Mouse (Mus musculus): ENCODE measurements around the gene Srp14. TPM values are rescaled to one million over a fixed set of nuclear protein-coding genes. Genes with fewer than 3 reads are reported as not detected.

Gene Srp14
- total and polyA plus RNA-seq, 2 experiments from 2014 or later: 141 to 210 TPM

DNA sequence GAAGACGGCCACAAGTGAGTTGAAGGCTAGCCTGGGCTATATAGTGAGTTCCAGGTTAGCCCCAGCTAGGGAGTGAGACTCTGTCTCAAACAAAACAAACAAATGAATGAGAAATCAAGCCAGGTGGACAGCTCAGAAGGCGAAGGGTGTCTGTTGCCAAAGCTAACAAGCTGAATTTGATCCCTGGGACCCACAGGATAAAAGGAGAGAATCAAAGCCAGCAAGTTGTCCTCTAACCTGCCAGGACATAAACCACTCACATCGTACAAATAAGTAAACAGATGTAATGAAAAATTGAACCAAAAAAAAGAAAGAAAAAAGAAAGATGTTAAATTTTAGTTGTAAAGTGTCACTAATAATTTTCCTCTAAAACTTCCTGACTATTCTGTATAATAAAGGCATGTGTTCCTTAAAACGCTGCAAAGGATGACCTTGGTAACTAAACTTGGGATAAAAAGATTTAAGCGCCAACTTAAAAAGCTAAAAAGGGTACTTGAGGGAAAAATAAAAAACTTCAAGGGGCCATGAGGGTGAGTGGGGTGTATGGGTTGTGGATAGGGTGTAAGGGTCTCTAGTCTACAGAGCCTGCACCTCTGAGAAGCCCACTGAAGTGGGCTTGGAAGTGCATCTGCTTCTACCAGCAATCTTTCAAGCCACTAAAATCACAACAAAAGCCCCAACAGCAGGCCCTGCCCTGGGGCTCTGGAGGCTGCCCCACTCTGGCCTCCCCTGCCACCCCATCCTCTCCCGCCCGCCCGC lies 30.4 kb upstream of the Srp14 start:
- 0 out of 2 replicates have a peak overlapping the region, but pooled peaks have one; percentile 22 for H3K9ac ChIP-seq (replicated peaks; ENCODE audit: low read depth, low read length)
- ATAC-seq (ENCODE audit: insufficient read depth, low read depth): no peak
- no peak overlapping the region for H3K4me3 ChIP-seq (ENCODE audit: low read depth, low read length)

DNA sequence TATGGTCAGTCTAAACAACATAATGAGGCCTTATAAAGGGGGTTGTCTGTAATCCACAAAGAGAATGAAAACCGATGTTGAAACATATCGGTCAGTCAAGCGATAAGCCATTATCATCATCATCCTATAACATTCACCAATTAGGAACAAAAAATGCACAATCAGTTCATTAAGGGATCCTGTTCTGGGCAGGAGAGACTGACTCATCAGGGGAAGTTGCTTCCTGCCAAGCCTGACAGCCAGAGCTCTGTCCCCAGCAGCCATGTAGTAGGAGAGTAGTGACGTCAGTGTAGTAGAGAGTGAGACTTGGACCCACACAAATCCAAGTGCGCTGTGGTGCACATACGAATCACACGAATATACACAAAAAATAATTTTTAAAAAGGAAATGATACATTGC lies 27.6 kb upstream of the Srp14 start:
- TF ChIP-seq CTCF (IDR thresholded peaks at IDR 0.05; ENCODE audit: low read depth) (no peak), EP300 (IDR thresholded peaks at IDR 0.05; ENCODE audit: low read depth) (no peak)
- 63% methylated on average over 7 of the region's 7 CpGs for WGBS
- H3K9me3 ChIP-seq (replicated peaks; ENCODE audit: control insufficient read depth, low read length): no peaks in the 10 kb centered on the region
- H3K4me2 ChIP-seq (ENCODE audit: low read depth, low read length): no peak overlapping the region
- H3K4me1 ChIP-seq (ENCODE audit: control insufficient read depth, insufficient read depth): 0 out of 2 replicates have a peak, but pooled peaks cover 9% of the 10 kb centered on the region
- H3K9ac ChIP-seq (replicated peaks; ENCODE audit: low read depth, low read length): no peak overlapping the region
- ATAC-seq (ENCODE audit: insufficient read depth, low read depth): no peak
- no peak overlapping the region for H3K4me3 ChIP-seq (ENCODE audit: low read depth, low read length)
- no peaks in the 10 kb centered on the region for H3K27me3 ChIP-seq (ENCODE audit: control insufficient read depth, insufficient read depth, low read length)
- no peak for DNase-seq (ENCODE audit: low spot score)
- H3K27ac ChIP-seq (ENCODE audit: low read depth): no peak overlapping the region
- H3K36me3 ChIP-seq (replicated peaks; ENCODE audit: control insufficient read depth, insufficient read depth, low read length): no peaks in the 10 kb centered on the region

More for the DNA sequence above, 30.4 kb upstream of the Srp14 start:
- no peak for DNase-seq (ENCODE audit: low spot score)
- WGBS: 74% methylated on average over 8 of the region's 8 CpGs
- Histone ChIP-seq H3K27me3 (ENCODE audit: control insufficient read depth, insufficient read depth, low read length) (no peaks in the 10 kb centered on the region), H3K9me3 (replicated peaks; ENCODE audit: control insufficient read depth, low read length) (no peaks in the 10 kb centered on the region), H3K4me1 (ENCODE audit: control insufficient read depth, insufficient read depth) (peaks cover 15% of the 10 kb centered on the region; the same call in 1 of the 2 replicates), H3K36me3 (replicated peaks; ENCODE audit: control insufficient read depth, insufficient read depth, low read length) (no peaks in the 10 kb centered on the region), H3K4me2 (ENCODE audit: low read depth, low read length) (peak overlapping the region; percentile 20; the same call in 1 of the 2 replicates), H3K27ac (ENCODE audit: low read depth) (peak overlapping the region; percentile 77)
- TF ChIP-seq EP300 (IDR thresholded peaks at IDR 0.05; ENCODE audit: low read depth): no peak
- TF ChIP-seq CTCF (IDR thresholded peaks at IDR 0.05; ENCODE audit: low read depth): no peak

DNA sequence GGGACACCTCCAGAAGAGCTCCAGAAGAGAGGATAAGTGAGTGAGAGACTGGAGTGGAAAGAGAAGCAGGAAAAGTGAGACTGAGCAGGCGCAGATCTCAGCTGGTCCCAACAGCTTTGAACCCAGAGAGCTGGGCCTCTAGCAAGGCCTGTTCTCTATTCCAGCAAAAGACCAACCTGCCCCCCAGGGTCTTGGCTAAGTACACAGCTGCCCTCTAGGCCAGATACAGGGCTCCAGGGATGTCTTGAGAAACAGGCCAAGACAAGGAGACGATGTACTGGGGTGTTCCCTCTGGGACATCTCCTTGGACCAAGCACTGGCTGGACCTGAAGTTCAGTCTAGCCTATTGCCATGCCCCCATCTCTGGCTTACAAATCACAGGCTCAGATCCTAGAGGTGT lies 20.7 kb upstream of the Srp14 start:
- no peak for TF ChIP-seq CTCF (IDR thresholded peaks at IDR 0.05; ENCODE audit: low read depth)
- no peak for TF ChIP-seq EP300 (IDR thresholded peaks at IDR 0.05; ENCODE audit: low read depth)
- Histone ChIP-seq H3K27ac (ENCODE audit: low read depth) (peak overlapping the region; percentile 22; the same call in 1 of the 2 replicates), H3K4me3 (ENCODE audit: low read depth, low read length) (no peak overlapping the region), H3K4me1 (ENCODE audit: control insufficient read depth, insufficient read depth) (no peaks in the 10 kb centered on the region), H3K4me2 (ENCODE audit: low read depth, low read length) (no peak overlapping the region; the same call in 1 of the 2 replicates), H3K9me3 (replicated peaks; ENCODE audit: control insufficient read depth, low read length) (no peaks in the 10 kb centered on the region), H3K9ac (replicated peaks; ENCODE audit: low read depth, low read length) (no peak overlapping the region; the same call in 1 of the 2 replicates), H3K27me3 (ENCODE audit: control insufficient read depth, insufficient read depth, low read length) (no peaks in the 10 kb centered on the region), H3K36me3 (replicated peaks; ENCODE audit: control insufficient read depth, insufficient read depth, low read length) (no peaks in the 10 kb centered on the region)
- 76% methylated on average over 2 of the region's 2 CpGs for WGBS
- ATAC-seq (ENCODE audit: insufficient read depth, low read depth) (no peak), DNase-seq (ENCODE audit: low spot score) (no peak)

DNA sequence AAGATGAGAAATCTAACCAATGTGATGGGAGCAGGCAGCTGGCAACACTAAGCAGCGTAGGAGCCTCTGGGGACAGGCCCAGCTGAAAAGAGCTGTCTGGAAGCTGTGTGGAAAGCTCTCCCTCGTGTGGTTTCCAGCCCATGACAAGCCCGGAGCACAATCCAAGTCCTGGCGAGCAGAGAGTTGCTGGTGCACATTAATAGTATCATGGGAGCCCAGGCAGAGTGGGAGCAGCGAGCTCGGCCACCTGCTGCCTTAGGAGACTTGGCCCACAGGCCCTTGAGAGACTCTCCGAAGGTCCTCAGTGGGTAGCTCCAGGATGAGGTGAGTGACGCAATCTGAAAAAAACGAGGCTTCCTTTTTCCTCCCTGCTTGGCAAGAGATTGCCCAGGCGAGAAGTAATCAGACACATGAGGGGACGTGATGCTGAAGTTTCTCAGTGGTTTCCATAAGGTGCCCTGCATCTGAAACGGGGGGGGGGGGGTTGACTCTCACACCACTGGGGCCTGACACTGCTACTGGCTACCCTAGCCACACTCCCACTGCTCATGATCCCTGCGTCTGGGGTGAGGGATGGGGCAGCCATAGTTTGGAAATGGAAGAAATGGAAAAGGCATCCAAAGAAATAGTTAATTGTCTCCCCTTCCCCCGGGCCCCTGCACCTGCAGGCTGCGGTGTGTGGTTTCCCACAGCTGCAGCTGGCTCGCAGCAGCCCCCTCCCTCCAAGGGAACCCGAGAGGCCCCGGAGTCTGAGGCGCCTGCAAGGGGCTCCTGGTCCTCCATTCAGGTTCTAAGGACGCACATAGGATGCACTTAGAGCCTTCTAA lies 19.8 kb upstream of the Srp14 start:
- WGBS: 44% methylated on average over 20 of the region's 20 CpGs
- Histone ChIP-seq H3K9ac (replicated peaks; ENCODE audit: low read depth, low read length) (no peak overlapping the region; the same call in 1 of the 2 replicates), H3K27ac (ENCODE audit: low read depth) (peak overlapping the region; percentile 36; the same call in 1 of the 2 replicates), H3K9me3 (replicated peaks; ENCODE audit: control insufficient read depth, low read length) (no peaks in the 10 kb centered on the region), H3K4me2 (ENCODE audit: low read depth, low read length) (no peak overlapping the region; the same call in 1 of the 2 replicates), H3K4me3 (ENCODE audit: low read depth, low read length) (no peak overlapping the region), H3K36me3 (replicated peaks; ENCODE audit: control insufficient read depth, insufficient read depth, low read length) (no peaks in the 10 kb centered on the region), H3K27me3 (ENCODE audit: control insufficient read depth, insufficient read depth, low read length) (no peaks in the 10 kb centered on the region), H3K4me1 (ENCODE audit: control insufficient read depth, insufficient read depth) (no peaks in the 10 kb centered on the region)
- ATAC-seq (ENCODE audit: insufficient read depth, low read depth): no peak
- DNase-seq (ENCODE audit: low spot score): no peak
- no peak for TF ChIP-seq CTCF (IDR thresholded peaks at IDR 0.05; ENCODE audit: low read depth)
- TF ChIP-seq EP300 (IDR thresholded peaks at IDR 0.05; ENCODE audit: low read depth): no peak

DNA sequence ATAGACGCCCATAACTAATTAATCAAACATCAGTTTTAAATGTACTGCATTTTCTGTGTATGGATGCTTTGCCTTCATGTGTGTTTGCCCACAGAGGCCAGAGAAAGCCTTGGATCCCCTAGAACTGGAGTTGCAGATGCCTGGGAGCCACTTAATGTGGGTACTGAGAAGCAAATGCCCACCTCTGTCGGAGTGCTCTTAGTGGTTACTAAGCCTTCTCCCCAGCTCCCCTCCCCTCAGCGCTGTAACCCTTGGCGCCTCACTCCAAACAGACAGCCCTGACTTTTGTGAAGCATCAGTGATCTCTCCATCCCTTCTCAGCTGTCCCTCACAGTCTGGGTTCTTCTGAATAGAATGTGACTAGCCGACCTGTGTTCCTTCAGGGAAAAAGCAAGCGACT lies 19.0 kb upstream of the Srp14 start:
- no peaks in the 10 kb centered on the region for H3K9me3 ChIP-seq (replicated peaks; ENCODE audit: control insufficient read depth, low read length)
- 87% methylated on average over 6 of the region's 6 CpGs for WGBS
- no peaks in the 10 kb centered on the region for H3K27me3 ChIP-seq (ENCODE audit: control insufficient read depth, insufficient read depth, low read length)
- DNase-seq (ENCODE audit: low spot score) (no peak), ATAC-seq (ENCODE audit: insufficient read depth, low read depth) (no peak)
- no peak overlapping the region; the same call in 1 of the 2 replicates for H3K27ac ChIP-seq (ENCODE audit: low read depth)
- no peak overlapping the region for H3K4me2 ChIP-seq (ENCODE audit: low read depth, low read length)
- no peak overlapping the region for H3K4me3 ChIP-seq (ENCODE audit: low read depth, low read length)
- no peaks in the 10 kb centered on the region for H3K36me3 ChIP-seq (replicated peaks; ENCODE audit: control insufficient read depth, insufficient read depth, low read length)
- H3K4me1 ChIP-seq (ENCODE audit: control insufficient read depth, insufficient read depth): no peaks in the 10 kb centered on the region
- no peak for TF ChIP-seq CTCF (IDR thresholded peaks at IDR 0.05; ENCODE audit: low read depth)
- TF ChIP-seq EP300 (IDR thresholded peaks at IDR 0.05; ENCODE audit: low read depth): no peak
- H3K9ac ChIP-seq (replicated peaks; ENCODE audit: low read depth, low read length): no peak overlapping the region
